Mouse (Mus musculus) olfactory bulb, adult 2 months (tissue): ENCODE measurements around the gene Zfp947. TPM values are rescaled to one million over a fixed set of nuclear protein-coding genes. Genes with fewer than 3 reads are reported as not detected.
"Not testable (repeated sequence)": the region's sequence is repeated elsewhere in the genome, so short reads cannot be mapped to it uniquely, and the experiment has no call there.

Source experiments
- H3K27ac ChIP-seq: fragments of 200-500 bp; 2 replicates; pipeline ENCODE4 v1.5.1; 2012; ENCODE audit warnings: low read depth, low read length; ENCODE audit not compliant: insufficient read depth
- H3K4me1 ChIP-seq: fragments of 200-500 bp; 2 replicates; pipeline ENCODE4 v1.6.1; 2012; ENCODE audit warnings: low read length; ENCODE audit not compliant: control insufficient read depth, insufficient read depth
- H3K4me3 ChIP-seq: fragments of 200-500 bp; 2 replicates; pipeline ENCODE4 v1.5.1; 2012; ENCODE audit warnings: mild to moderate bottlenecking, low read depth, low read length, moderate library complexity; ENCODE audit not compliant: insufficient read depth
- CTCF ChIP-seq: fragments of 200-500 bp; IDR thresholded peaks from 2 replicates; pipeline ENCODE4 v1.5.1; 2012; ENCODE audit warnings: low read depth, mild to moderate bottlenecking, low read length, moderate library complexity; ENCODE audit not compliant: insufficient read depth
- POLR2A ChIP-seq: fragments of 200-500 bp; IDR thresholded peaks from 2 replicates; pipeline ENCODE4 v1.6.1; 2012; ENCODE audit warnings: mild to moderate bottlenecking, low read depth, low read length, moderate library complexity; ENCODE audit not compliant: insufficient read depth
- WGBS: fragments of 180-500 bp; shearing (Covaris S2); methylation state at CpG from one replicate; pipeline ENCODE4 v1.1.7; 2018; 5-methylcytosine and 5-hydroxymethylcytosine counted together
- polyA plus RNA-seq: library from polyadenylated mRNA; stranded (reverse); fragments of >200 nt; gene quantifications from 2 replicates; pipeline ENCODE4 v1.2.4, GENCODE M21; 2012; ENCODE audit warnings: low replicate concordance; ENCODE audit not compliant: missing spikeins, insufficient read depth, insufficient read length

Zfp947 gene
- polyA plus RNA-seq: not detected in 2 replicates

DNA sequence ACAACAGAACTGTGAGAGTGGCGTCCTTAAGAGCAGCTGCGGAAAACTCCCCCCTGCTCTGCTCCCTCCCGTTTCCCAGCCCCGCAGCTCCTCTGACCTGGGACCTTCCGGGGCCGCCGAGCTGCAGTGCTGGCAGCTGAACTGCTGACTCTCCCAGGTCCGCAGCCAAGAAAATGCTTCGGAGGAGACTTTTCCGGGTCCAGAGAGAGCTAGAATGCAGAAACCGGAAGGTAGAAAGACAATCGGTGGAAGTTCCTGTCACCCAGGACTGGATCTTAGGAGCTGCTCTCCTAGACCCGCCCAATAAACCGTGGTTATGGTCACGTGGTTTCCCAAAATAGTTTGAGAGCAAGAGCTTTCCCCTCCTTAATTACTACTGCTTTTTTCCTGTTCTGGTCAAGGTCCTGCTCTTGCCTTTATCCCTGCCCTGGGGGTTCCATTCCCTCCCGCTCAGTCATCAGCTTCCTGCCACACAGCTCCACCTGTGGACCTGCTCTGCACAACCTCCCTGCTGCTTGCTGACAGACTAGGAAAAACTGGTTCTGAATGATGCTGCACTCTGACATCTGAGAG is at the start of gene Zfp947:
TSS of gene Zfp947 (minus strand) at position 469 of the 573 bp plus-strand sequence.
- not testable (repeated sequence) for H3K4me1 ChIP-seq, H3K27ac ChIP-seq
- peak within 1 kb of the TSS; percentile 54 for H3K4me3 ChIP-seq
- WGBS: under 1% methylated on average over 16 of the region's 16 CpGs

GRCm38 (mm10) chr17:22165304-22165703 is 686 bp downstream of the Zfp947 start:
- peak overlapping the region; percentile 54 for H3K4me3 ChIP-seq
- 7% methylated on average over 3 of the region's 3 CpGs for WGBS
- H3K27ac ChIP-seq, H3K4me1 ChIP-seq: not testable (repeated sequence)

DNA sequence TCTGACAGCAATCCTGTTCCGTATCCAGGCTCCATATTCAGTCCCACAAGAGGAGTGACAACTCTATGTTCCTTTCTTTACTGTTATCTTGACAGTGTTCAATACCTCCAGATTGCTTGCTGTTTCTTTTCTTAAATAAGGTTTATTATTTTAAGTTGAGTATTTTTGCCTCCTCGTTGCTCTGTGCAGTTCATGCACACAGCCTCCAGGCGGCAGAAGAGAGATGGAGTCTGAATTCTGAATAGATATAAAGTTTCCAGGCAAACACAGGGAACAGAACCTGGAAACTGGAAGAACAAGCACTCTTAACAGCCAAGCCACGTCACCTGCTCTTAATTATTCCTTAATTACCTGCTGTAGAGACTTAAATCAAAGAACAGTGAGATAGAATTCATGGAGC is 12.0 kb downstream of the Zfp947 start:
- 56% methylated on average over 3 of the region's 4 CpGs for WGBS
- not testable (repeated sequence) for H3K27ac ChIP-seq, H3K4me1 ChIP-seq, H3K4me3 ChIP-seq

GRCm38 (mm10) chr17:22118770-22119169 is 47.2 kb downstream of the Zfp947 start:
- Histone ChIP-seq H3K4me3 (no peak overlapping the region), H3K27ac (no peak overlapping the region), H3K4me1 (no peaks in the 10 kb centered on the region)
- TF ChIP-seq POLR2A: no peak
- TF ChIP-seq CTCF: no peak

Other genes starting within 250 kb of the Zfp947 start
- not detected in 2 replicates for gene Zfp942, start 203.7 kb downstream of the Zfp947 start, polyA plus RNA-seq
- gene Zfp943, start 203.6 kb downstream of the Zfp947 start, polyA plus RNA-seq: not detected in 2 replicates
- gene Zfp994, start 59.4 kb upstream of the Zfp947 start, polyA plus RNA-seq: not detected in 2 replicates
- gene CT030661.1, start 148.6 kb upstream of the Zfp947 start, polyA plus RNA-seq: not detected in 2 replicates
- not detected in 2 replicates for gene Zfp944, start 195.2 kb upstream of the Zfp947 start, polyA plus RNA-seq
- not detected in 2 replicates for gene Zfp758, start 195.3 kb upstream of the Zfp947 start, polyA plus RNA-seq